Mouse (Mus musculus): ENCODE measurements around the gene Syt13. TPM values are rescaled to one million over a fixed set of nuclear protein-coding genes. Genes with fewer than 3 reads are reported as not detected.
A peak's percentile ranks its signal among the peaks of the same experiment; 100 is the strongest.

Syt13 gene
- polyA plus RNA-seq, 1 experiment from 2014 or later, result 0.23 TPM

GRCm38 (mm10) chr2:92967032-92967838, 52.3 kb downstream of the Syt13 start:
- WGBS, result 22% methylated on average over 10 of the region's 10 CpGs
- H3K4me1 ChIP-seq (ENCODE audit: control insufficient read depth in 2 of 2, insufficient read depth in 2 of 2, low read length in 2 of 2), result peaks cover 5 to 12% of the 10 kb centered on the region in 2 experiments
- no peaks in the 10 kb centered on the region for H3K9me3 ChIP-seq (ENCODE audit: control insufficient read depth, low read length)
- ATAC-seq (ENCODE audit: insufficient number of reproducible peaks, insufficient read depth, low FRiP score, low read depth), result peak; percentile 40; the same call in 1 of the 2 replicates
- peaks cover 15% of the 10 kb centered on the region for H3K36me3 ChIP-seq (ENCODE audit: control insufficient read depth, insufficient read depth, low read length)
- H3K27me3 ChIP-seq (ENCODE audit: control insufficient read depth, insufficient read depth, low read length), result no peaks in the 10 kb centered on the region
- no peak overlapping the region for H3K9ac ChIP-seq (ENCODE audit: low read length)
- no peak overlapping the region; the same call in 1 of the 2 replicates for H3K4me2 ChIP-seq (ENCODE audit: low read length)
- H3K27ac ChIP-seq (replicated peaks in 1 of 2; ENCODE audit: control insufficient read depth in 1 of 2, insufficient read depth in 1 of 2, low read depth in 2 of 2, low read length in 2 of 2), result no peak overlapping the region
- H3K4me3 ChIP-seq (ENCODE audit: control insufficient read depth in 1 of 2, insufficient read depth in 1 of 2, low read depth in 1 of 2, low read length in 2 of 2), result no peak overlapping the region

- Histone ChIP-seq H3K4me3 (ENCODE audit: control insufficient read depth in 1 of 2, insufficient read depth in 1 of 2, low read depth in 1 of 2, low read length in 2 of 2) (no peak overlapping the region), H3K9ac (ENCODE audit: low read length) (no peak overlapping the region), H3K36me3 (ENCODE audit: control insufficient read depth, insufficient read depth, low read length) (peaks cover 20% of the 10 kb centered on the region), H3K27me3 (ENCODE audit: control insufficient read depth, insufficient read depth, low read length) (no peaks in the 10 kb centered on the region), H3K4me2 (ENCODE audit: low read length) (no peak overlapping the region), H3K27ac (replicated peaks in 1 of 2; ENCODE audit: control insufficient read depth in 1 of 2, insufficient read depth in 1 of 2, low read depth in 2 of 2, low read length in 2 of 2) (no peak overlapping the region), H3K9me3 (ENCODE audit: control insufficient read depth, low read length) (no peaks in the 10 kb centered on the region), H3K4me1 (ENCODE audit: control insufficient read depth in 2 of 2, insufficient read depth in 2 of 2, low read length in 2 of 2) (peaks cover 5 to 12% of the 10 kb centered on the region in 2 experiments)
- no peak for ATAC-seq (ENCODE audit: insufficient number of reproducible peaks, insufficient read depth, low FRiP score, low read depth)
- 47% methylated on average over 4 of the region's 4 CpGs for WGBS
Measured at GRCm38 (mm10) chr2:92967839-92968166, 52.9 kb downstream of the Syt13 start.

GRCm38 (mm10) chr2:92971069-92971468, 56.2 kb downstream of the Syt13 start:
- Histone ChIP-seq H3K4me1 (ENCODE audit: control insufficient read depth in 2 of 2, insufficient read depth in 2 of 2, low read length in 2 of 2) (peaks cover 5 to 12% of the 10 kb centered on the region in 2 experiments), H3K36me3 (ENCODE audit: control insufficient read depth, insufficient read depth, low read length) (peaks cover 53% of the 10 kb centered on the region), H3K9ac (ENCODE audit: low read length) (no peak overlapping the region), H3K27ac (replicated peaks in 1 of 2; ENCODE audit: control insufficient read depth in 1 of 2, insufficient read depth in 1 of 2, low read depth in 2 of 2, low read length in 2 of 2) (no peak overlapping the region), H3K9me3 (ENCODE audit: control insufficient read depth, low read length) (no peaks in the 10 kb centered on the region), H3K4me2 (ENCODE audit: low read length) (no peak overlapping the region), H3K27me3 (ENCODE audit: control insufficient read depth, insufficient read depth, low read length) (no peaks in the 10 kb centered on the region), H3K4me3 (ENCODE audit: control insufficient read depth in 1 of 2, insufficient read depth in 1 of 2, low read depth in 1 of 2, low read length in 2 of 2) (no peak overlapping the region)
- 76% methylated on average over 9 of the region's 9 CpGs for WGBS
- no peak for ATAC-seq (ENCODE audit: insufficient number of reproducible peaks, insufficient read depth, low FRiP score, low read depth)

- Histone ChIP-seq H3K4me3 (ENCODE audit: control insufficient read depth in 1 of 2, insufficient read depth in 1 of 2, low read depth in 1 of 2, low read length in 2 of 2) (no peak overlapping the region), H3K4me2 (ENCODE audit: low read length) (no peak overlapping the region), H3K4me1 (ENCODE audit: control insufficient read depth in 2 of 2, insufficient read depth in 2 of 2, low read length in 2 of 2) (peaks cover 5 to 12% of the 10 kb centered on the region in 2 experiments), H3K9ac (ENCODE audit: low read length) (no peak overlapping the region), H3K27me3 (ENCODE audit: control insufficient read depth, insufficient read depth, low read length) (no peaks in the 10 kb centered on the region), H3K36me3 (ENCODE audit: control insufficient read depth, insufficient read depth, low read length) (peaks cover 57% of the 10 kb centered on the region), H3K9me3 (ENCODE audit: control insufficient read depth, low read length) (no peaks in the 10 kb centered on the region), H3K27ac (replicated peaks in 1 of 2; ENCODE audit: control insufficient read depth in 1 of 2, insufficient read depth in 1 of 2, low read depth in 2 of 2, low read length in 2 of 2) (no peak overlapping the region)
- ATAC-seq (ENCODE audit: insufficient number of reproducible peaks, insufficient read depth, low FRiP score, low read depth), result no peak
- WGBS, result 89% methylated on average over 8 of the region's 8 CpGs
Measured at GRCm38 (mm10) chr2:92971536-92971935, 56.6 kb downstream of the Syt13 start.

- H3K9me3 ChIP-seq (ENCODE audit: control insufficient read depth, low read length), result no peaks in the 10 kb centered on the region
- WGBS, result 88% methylated on average over 17 of the region's 17 CpGs
Measured at GRCm38 (mm10) chr2:92972071-92972470, 57.2 kb downstream of the Syt13 start.

GRCm38 (mm10) chr2:92973646-92974045, 58.7 kb downstream of the Syt13 start:
- no peak for ATAC-seq (ENCODE audit: insufficient number of reproducible peaks, insufficient read depth, low FRiP score, low read depth)
- WGBS, result 95% methylated on average over 20 of the region's 20 CpGs
- Histone ChIP-seq H3K27ac (replicated peaks in 1 of 2; ENCODE audit: control insufficient read depth in 1 of 2, insufficient read depth in 1 of 2, low read depth in 2 of 2, low read length in 2 of 2) (no peak overlapping the region), H3K9me3 (ENCODE audit: control insufficient read depth, low read length) (no peaks in the 10 kb centered on the region), H3K27me3 (ENCODE audit: control insufficient read depth, insufficient read depth, low read length) (no peaks in the 10 kb centered on the region), H3K4me2 (ENCODE audit: low read length) (no peak overlapping the region), H3K4me3 (ENCODE audit: control insufficient read depth in 1 of 2, insufficient read depth in 1 of 2, low read depth in 1 of 2, low read length in 2 of 2) (no peak overlapping the region), H3K4me1 (ENCODE audit: control insufficient read depth in 2 of 2, insufficient read depth in 2 of 2, low read length in 2 of 2) (no peaks in the 10 kb centered on the region), H3K36me3 (ENCODE audit: control insufficient read depth, insufficient read depth, low read length) (peaks cover 75% of the 10 kb centered on the region), H3K9ac (ENCODE audit: low read length) (no peak overlapping the region)

More at GRCm38 (mm10) chr2:92972071-92972470, 57.2 kb downstream of the Syt13 start:
- no peak for ATAC-seq (ENCODE audit: insufficient number of reproducible peaks, insufficient read depth, low FRiP score, low read depth)
- Histone ChIP-seq H3K27me3 (ENCODE audit: control insufficient read depth, insufficient read depth, low read length) (no peaks in the 10 kb centered on the region), H3K4me3 (ENCODE audit: control insufficient read depth in 1 of 2, insufficient read depth in 1 of 2, low read depth in 1 of 2, low read length in 2 of 2) (no peak overlapping the region), H3K36me3 (ENCODE audit: control insufficient read depth, insufficient read depth, low read length) (peaks cover 61% of the 10 kb centered on the region), H3K27ac (replicated peaks in 1 of 2; ENCODE audit: control insufficient read depth in 1 of 2, insufficient read depth in 1 of 2, low read depth in 2 of 2, low read length in 2 of 2) (no peak overlapping the region), H3K4me1 (ENCODE audit: control insufficient read depth in 2 of 2, insufficient read depth in 2 of 2, low read length in 2 of 2) (peaks cover 5 to 7% of the 10 kb centered on the region in 2 experiments), H3K4me2 (ENCODE audit: low read length) (no peak overlapping the region), H3K9ac (ENCODE audit: low read length) (no peak overlapping the region)

- ATAC-seq (ENCODE audit: insufficient number of reproducible peaks, insufficient read depth, low FRiP score, low read depth), result no peak
- no peaks in the 10 kb centered on the region for H3K27me3 ChIP-seq (ENCODE audit: control insufficient read depth, insufficient read depth, low read length)
- H3K27ac ChIP-seq (replicated peaks in 1 of 2; ENCODE audit: control insufficient read depth in 1 of 2, insufficient read depth in 1 of 2, low read depth in 2 of 2, low read length in 2 of 2), result no peak overlapping the region
- no peak overlapping the region for H3K4me2 ChIP-seq (ENCODE audit: low read length)
- H3K9me3 ChIP-seq (ENCODE audit: control insufficient read depth, low read length), result no peaks in the 10 kb centered on the region
- no peak overlapping the region for H3K4me3 ChIP-seq (ENCODE audit: control insufficient read depth in 1 of 2, insufficient read depth in 1 of 2, low read depth in 1 of 2, low read length in 2 of 2)
- no peak overlapping the region for H3K9ac ChIP-seq (ENCODE audit: low read length)
- no peaks in the 10 kb centered on the region for H3K4me1 ChIP-seq (ENCODE audit: control insufficient read depth in 2 of 2, insufficient read depth in 2 of 2, low read length in 2 of 2)
- 76% methylated on average over 14 of the region's 14 CpGs for WGBS
- H3K36me3 ChIP-seq (ENCODE audit: control insufficient read depth, insufficient read depth, low read length), result peaks cover 86% of the 10 kb centered on the region
Measured at GRCm38 (mm10) chr2:92975031-92975790, 60.3 kb downstream of the Syt13 start.

Measured in heart, embryonic 14.5 days (tissue).